Mouse (Mus musculus) cerebellum, adult 11-12 months (tissue): ENCODE results near the gene Cdx4.

Source experiments
- DNase-seq: peaks from one replicate; pipeline ENCODE4 v3.0.0; 2022

Cdx4 gene

DNA sequence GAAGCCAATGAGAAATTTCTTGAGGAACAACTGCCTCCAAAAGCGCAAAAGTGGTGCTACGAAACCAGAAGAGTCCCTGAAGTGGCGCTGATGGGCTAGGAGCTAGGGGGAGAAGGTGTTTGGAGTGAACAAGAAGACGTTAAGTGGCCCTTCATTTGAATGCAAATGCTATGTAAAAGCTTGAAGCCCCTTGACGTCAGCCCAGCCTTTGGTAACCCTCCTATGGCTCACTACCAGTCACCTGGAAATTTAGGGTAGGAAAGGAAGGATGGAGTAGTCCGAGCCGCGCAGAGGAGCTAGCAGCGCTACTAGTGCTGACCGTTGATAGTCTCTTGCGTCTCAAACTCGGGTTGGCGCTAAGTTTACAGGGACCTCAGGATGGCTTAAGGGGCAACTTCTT is at the start of gene Cdx4:
Cdx4 (plus strand) TSS at position 253 of the 400 bp plus-strand sequence.
- no peak for DNase-seq

DNA sequence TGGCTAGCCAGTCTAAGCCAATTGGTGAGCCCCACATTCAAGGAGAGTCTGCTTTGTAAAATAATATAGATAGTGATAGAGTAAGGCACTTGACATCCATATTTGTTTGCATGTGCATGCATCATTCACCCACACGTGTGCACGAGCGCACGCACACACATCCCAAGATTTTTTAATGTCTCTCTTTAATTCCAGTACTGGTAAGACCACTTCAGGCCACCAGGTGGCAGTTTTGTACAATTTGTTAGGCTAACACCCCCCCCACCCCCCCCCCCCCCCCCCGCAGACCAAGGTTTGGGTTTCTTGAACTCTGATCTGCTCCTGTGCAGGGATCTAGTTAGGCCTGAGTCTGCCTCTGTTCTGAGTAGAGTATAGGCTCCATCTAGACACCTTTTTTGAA is 46.9 kb upstream of the Cdx4 start:
- DNase-seq: no peak

DNA sequence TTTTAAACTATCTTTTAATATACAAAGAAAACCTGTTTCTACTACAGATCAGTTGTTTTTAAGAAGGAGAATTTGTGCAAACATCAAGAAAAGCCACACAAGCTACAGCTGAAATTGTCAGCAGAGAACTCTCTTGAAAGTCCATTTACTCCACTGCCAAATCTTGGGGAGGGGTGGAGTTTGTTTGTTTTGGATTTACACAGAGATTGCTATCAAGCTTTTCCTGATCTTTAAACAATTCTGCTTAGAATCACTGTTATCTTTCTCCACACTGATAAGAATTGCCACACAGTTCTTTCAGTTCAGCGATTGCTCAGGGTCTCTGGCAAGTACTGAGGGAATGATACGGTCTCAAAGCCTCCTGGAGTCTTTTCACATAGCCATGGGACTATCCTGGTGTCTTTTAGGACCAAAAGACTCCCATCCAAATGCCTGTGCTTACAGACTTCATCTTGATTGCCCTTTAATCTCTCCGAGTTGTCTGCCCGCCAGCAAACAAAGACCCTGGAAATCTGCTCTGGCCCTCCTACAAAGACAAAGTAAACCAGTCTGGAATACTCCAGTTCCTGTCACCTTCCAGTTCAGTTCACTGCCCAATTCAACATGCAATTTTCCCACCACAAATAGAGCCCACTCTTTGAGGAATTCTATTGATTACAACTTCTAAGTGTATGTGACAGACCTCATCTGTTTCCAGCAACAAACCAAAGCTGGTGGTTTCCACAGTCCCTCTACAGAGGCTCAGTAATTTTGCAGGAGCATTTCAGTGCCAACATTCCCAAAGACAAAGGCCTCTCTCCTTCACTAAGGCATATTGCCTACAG is 34.1 kb upstream of the Cdx4 start:
- DNase-seq: no peak

DNA sequence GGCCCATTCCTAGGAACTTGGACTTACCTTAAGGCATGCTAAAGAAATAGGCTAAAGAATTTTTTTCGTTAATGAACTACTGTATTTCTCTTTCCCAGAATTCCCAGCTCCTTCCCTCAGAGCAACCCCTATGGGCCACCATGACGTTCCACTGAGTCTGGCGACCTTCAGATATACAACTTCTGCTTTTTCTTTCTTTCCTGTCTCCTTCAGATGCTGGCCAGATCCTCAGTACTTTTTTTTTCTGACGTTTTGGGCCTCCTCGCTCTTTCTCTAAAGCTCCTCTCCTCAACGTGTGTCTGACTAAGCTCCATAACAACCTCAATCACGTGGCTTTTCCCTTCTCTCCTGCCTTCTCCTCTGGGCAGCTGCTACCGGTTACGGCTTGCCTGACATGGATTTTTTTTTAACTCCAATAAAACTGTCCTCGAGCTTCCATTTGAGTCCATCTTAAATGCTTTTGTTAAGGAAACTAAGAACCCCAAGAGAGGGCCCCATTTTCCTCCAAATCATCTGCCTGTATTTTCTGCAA is 33.3 kb upstream of the Cdx4 start:
- no peak for DNase-seq

DNA sequence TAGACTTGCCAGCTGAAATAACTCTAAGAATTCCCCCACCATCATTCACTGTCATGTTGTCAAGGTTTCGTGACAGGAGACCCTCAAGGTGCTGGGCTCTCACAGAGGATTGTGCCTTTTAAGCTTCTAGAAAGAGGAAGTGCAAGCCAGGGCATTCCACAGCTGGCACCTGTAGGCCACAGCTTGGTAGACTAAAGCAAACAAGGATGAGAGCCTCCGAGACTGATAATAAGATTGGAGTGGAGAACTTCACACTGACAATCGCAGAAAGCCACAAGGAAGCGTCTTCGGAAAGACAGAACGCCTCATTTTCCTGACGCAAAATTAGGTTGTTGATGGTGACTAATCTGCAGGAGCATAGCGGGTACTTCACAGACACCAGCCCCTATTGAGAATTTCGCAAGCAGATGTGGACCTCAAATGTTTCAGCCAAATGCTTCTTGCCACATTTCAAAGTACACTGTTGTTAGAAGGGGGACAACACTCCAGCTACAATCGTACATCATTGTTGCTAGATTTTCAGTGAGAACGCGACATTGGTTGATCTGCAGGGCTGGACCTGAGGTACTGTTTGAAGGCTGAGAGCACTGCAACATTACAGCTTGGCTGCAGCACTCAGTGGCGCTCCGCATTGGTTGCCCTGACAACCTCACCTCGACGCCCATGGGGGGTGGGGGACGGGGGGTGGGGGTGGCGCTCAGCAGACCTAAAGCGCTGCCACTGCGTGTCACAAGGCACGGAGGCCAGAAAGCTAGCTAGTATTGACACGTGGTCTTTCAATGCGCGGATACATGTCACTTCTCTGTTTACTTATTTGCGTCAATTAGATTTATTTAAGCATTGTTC is 32.5 kb upstream of the Cdx4 start:
- DNase-seq: no peak

DNA sequence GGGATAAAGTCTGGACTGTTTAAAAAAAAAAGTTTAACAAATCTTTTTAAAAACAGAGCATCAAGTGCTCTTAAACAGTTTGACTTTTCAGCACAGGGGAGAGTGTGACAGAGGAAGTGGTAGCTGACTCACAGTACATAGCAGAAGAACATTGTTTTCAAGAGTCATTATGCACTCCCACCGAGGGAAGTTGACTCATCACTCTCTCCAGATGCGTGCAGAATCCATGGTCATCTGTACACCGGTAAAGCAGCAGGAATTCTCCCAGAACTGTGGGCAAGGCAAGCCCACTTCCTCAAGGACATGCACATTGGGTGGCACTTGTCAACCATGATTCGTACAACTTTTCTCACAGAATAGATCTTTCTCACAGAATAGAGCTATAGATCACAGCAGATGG is 22.3 kb upstream of the Cdx4 start:
- DNase-seq: no peak

DNA sequence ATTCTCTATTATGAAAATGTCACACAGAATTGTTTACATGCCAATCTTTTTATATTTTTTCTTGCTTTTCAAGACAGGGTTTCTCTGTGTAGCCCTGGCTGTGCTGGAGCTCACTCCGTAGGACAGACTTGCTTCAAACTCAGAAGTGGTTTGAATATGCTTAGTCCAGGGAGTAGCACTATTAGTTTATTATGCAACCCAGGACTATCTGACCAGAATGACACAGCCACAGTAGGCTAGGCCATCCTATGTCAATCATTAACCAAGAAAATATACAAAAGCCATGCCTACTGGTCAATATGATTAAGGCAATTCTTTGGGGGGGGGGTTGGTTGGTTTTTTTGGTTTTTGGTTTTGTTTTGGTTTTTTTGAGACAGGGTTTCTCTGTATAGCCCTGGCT is 12.9 kb upstream of the Cdx4 start:
- DNase-seq: no peak

DNA sequence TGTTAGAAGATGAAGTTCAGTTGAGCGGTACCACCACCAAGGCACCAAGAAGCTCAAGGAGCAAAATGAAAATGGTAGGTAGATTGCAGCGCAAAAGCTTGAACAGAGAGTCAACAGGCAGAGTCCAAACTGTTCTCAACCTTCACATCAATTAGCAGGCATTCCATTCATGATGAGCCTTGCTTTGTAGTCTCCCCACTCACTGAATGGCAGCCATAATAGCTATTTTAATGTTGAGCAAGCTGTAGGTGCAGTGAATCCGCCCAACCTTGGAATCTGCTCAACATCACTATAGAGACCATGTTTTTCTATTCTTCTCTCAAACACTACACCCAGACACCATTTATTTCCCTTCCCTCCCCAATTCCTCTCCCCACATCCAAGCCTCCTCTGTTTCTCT is 9.5 kb upstream of the Cdx4 start:
- DNase-seq: no peak

DNA sequence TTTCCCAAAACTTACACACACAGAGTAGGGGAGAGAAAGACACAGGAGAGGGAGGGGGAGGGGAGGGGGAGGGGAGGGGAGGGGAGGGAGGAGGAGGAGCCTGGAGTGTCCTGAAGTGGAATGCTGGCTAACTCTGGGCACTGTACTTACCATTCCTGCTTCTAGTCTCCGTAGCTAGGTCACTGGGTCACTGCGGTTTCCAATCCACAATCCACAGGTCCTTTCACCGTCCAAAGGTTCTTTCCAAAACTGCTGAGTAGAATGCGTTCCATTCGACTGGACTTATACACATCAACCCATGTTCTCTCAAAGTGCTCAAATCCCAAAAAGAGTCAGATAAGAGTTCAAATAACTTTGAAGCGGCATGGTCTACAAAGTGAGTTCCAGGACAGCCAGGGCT is 7.1 kb upstream of the Cdx4 start:
- DNase-seq: no peak

DNA sequence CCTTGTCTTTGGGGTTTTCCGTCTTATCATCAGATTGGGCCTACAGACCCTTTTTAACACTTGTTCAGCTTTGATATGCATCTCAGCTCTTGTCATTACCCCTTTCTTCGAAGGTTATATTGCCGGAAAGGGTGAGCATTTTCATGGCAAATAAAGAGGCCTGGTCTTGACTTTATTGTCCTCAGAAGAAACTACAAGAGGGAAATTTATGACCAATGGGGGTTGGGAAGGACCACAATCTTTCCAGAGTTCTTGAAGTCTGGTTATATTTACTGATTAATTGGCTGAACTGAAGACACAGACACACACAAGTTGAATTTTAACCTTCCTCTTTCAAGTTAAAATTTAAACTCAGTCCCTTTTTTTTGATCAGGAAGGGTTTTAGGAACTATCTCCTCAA is 4.7 kb downstream of the Cdx4 start:
- DNase-seq: no peak

DNA sequence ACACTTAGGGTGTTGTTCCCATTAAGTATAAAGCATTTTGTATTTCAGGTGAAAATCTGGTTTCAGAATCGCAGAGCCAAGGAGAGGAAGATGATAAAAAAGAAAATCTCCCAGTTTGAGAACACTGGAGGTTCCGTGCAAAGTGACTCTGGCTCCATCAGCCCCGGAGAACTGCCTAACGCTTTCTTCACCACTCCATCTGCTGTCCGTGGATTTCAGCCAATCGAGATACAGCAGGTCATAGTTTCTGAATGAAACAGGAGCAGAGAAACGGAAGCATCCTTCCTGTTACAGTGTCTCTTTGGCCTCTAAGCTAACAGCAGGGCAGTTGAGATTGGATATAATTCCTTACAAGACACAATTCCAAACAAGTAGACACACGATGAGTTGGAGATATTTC is 8.2 kb downstream of the Cdx4 start:
- DNase-seq: no peak

DNA sequence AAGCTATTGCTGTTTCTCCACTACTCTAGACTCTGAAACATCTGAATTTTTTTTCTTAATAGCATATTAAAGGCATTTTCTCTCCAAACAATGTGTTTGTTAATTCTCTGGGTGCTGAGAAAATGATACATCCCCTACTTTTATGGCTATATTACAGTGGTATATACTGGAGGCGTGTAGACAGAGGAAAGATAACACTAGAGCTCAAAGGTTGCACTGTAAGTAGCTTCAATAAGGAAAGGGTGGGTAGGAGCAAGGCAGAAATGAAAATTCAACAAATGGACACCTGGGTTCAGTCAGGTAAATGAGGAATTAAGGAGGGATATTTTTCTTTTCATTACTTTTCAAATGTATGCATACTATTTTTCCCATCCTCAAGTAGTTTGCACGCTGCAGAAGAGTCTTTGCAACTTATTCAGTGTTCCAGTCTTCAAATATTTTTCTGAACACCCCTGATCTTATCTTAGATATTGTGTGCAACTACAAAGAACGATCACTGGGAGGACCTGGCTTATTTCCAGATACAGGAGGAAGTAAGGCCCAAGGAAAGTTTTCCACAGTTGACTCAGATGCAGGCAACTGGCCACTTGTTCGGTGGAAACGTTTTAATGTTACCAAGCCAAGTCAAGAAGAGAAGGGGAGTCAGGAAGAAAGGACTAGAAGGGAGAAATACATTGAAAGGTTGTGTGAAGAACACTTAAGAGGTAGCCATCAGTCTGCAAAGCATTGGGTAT is 10.1 kb downstream of the Cdx4 start:
- no peak for DNase-seq

DNA sequence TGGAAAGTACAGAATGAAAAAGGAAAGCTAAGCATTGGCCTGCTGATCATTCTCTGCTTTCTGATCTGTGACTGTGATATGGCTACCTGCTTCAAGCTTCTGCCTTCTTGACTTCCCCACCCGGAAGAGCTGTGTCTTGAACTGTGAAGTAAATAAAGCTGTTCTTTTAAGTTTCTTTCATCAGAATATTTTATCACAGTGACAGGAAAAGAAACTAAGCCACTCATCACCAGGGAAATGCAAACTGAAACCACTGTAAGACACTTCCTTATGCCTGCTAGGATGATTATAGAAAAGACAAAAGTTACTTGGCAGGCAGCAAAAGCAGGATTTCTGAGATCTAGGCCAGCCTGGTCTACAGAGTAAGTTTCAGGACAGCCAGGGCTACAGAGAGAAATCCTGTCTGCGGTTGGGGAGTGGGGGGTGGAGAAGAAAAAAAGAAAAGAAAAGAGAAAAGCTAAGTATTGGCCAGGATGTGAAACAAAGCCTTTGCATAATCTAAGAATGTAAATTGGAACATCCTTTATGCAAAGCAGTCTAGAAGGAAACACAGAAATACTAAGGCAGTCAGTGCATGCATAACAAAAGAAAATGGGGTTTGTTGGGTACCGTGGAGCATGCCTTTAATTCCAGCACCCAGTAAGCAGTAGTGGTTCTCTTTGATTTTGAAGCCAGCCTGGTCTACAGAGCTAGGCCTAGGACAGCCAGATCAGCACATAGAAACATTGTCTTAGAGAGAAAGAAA is 20.3 kb downstream of the Cdx4 start:
- no peak for DNase-seq

DNA sequence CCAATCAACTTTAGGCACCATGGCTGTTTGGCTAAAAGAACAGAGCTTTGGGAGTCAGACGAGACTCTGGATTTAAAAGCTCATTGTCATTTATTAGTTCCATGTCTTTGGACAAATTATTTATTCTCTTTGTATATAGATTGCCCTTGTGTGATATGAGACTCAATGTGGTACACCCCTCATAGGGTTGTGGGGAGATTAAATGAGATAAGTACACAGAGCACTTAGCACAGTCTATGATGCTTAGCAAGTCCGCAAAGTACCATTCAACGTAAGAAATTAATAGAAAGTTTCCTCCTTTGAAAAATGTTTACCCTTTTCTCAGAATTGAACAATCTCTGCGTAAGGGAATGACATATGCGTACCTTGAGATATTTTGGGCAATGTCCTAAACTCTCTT is 34.6 kb downstream of the Cdx4 start:
- no peak for DNase-seq

DNA sequence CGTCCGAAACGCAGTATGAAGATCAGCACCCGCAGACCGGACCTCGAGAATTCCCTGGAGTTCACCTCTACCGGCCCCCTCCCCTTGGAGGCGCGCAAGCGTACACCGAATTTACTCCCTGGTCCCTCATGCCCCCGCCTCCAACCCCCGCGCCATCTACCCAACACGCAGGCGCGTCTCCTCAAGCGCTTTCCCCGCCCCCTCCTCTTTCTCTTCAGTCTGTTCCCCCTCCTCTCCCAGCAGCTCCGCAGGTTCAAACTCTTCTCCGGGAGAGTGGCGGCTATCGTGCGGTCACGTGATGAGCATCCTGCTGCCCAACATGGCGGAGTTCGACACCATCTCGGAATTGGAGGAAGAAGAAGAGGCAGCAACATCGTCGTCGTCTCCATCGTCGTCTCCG is 35.1 kb downstream of the Cdx4 start, which contains the start of gene Chic1:
Chic1 (plus strand) TSS at position 190 of the 400 bp plus-strand sequence.
- DNase-seq: peak; percentile 82

DNA sequence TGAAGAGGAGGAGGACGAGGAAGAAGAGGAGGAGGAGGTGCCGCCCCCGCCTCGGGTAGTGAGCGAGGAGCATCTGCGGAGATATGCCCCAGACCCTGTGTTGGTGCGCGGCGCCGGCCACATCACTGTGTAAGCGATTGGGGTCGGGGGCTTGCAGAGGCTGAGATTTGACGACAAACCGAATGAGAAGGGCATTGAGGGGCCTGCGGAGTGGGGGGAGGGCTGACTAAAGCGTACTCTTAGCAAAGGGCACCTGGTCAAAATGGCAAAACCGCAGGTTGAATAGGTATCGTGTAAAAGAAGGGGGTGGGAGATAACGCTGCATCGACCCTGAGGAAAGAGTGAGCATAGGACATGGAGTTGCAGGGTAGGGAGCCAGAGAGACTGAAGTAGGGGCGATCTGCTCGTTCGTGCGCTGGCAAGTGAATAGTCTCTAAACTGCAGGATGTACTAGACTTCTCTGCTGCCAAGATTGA is 35.6 kb downstream of the Cdx4 start:
- DNase-seq: no peak

DNA sequence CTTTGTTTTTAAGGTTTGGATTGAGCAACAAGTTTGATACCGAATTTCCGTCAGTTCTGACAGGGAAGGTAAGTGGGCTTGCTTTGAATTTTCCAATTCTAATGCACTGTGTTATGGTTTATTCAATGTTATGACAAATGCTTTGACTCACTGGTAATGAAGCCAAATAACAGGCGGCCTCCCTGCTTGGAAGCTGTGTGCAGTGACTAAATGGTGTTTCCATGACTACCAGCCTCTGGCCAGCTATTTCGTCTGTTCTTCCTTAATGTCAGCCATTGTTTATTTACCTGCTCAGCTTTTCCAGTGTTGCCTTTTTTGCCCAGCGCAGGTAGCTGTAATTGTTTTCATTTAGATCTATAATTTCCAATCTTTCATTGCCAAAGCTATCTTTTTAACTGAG is 45.0 kb downstream of the Cdx4 start:
- no peak for DNase-seq

DNA sequence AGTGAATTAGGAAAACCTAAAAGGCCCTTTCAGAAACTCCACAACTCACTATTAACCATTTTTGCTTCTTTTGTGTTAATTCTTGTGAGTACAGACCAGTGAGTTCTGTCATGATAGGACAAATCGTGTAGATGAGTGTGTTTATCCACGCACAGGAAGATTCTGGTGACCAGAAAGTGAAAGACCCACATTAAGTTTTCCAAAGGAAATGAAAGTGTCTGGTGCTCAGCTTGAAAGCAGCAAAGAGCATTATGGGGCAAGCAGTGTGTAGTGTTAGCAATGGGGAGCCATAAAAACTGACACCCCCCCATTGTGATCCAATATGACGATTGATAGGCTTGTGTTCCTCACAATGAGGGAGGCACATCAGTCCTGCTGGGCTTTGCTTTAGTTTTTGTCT is 47.5 kb downstream of the Cdx4 start:
- no peak for DNase-seq

DNA sequence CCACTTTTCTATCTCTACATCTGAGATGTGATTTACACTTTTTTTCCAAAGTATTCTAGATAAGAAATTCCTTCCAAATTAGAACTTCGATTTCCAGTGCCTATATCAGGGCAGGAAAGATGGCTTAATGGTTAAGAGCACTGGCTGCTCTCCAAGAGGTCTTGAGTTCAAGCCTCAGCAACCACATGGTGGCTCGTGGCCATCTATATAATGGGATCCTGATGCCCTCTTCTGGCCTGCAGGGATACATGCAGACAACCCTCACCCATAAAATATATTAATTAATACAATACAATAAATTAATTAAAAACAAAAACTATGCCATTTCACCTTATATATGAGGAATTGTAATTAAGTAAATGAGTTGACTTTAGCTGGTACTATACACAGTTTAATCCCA is 50.0 kb downstream of the Cdx4 start:
- no peak for DNase-seq

DNA sequence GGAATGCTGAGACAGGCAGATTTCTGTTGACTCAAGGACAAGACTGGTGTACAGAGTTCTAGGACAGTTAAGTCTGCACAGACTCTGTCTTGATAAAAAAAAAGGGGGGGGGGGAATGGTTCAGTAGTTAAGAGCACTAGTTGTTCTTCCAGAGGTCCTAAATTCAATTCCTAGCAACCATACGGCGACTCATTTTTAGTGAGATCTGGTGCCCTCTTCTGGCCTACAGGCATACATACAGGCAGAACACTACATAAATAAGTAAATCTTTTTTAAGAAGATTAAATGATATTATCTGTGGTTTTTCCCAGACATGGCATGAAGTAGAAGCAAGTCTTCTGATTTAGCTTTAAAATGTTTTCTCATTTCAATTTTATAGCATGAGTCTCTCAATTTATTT is 50.4 kb downstream of the Cdx4 start:
- DNase-seq: no peak

DNA sequence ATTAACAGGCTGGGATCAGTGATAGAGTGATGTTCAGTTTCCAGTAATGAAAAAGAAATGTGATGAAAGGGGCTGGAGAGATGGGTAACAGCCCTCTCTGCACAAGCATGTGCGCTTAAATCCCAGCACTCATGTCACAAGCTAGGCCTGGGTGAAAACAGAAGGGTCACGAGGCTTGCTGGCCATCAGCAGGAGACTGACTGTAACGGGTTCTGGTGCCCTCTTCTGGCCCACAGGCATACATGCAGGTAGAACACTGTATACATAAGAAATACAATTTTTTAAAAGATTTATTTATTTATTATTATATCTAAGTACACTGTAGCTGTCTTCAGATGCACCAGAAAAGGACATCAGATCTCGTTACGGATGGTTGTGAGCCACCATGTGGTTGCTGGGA is 53.1 kb downstream of the Cdx4 start:
- peak; percentile 15 for DNase-seq
